8 mouse cellular contexts compared by ENCODE assay signal in genomic region chr2:37442611-37443591, GRCm38 (mm10). TPM values are rescaled to one million over a fixed set of nuclear protein-coding genes. Genes with fewer than 3 reads are reported as not detected.
DNase-seq lines count a peak whose midpoint lies in the region; ATAC-seq and TF ChIP-seq lines count a peak whose summit lies in the region.

Zbtb26 (minus strand) TSS chr2:37443135.
Zbtb6 (minus strand) TSS chr2:37443171.
Rabgap1 (plus strand) TSS chr2:37443279.

- no peak for TF ChIP-seq CTCF in E14TG2a.4 (conservative IDR thresholded peaks at IDR 0.05; ENCODE audit: low read length)
- no peak for TF ChIP-seq CTCF in liver, embryonic 14.5 days (IDR thresholded peaks at IDR 0.05; ENCODE audit: low read depth)

- H3K36me3 ChIP-seq in E14TG2a.4 (ENCODE audit: insufficient read depth, low read length), result peaks cover 33% of the 10 kb centered on the region
- no peaks in the 10 kb centered on the region for H3K36me3 ChIP-seq in forebrain, embryonic 11.5 days (ENCODE audit: control insufficient read depth, insufficient read depth, low read length)
- H3K36me3 ChIP-seq in heart, embryonic 16.5 days (ENCODE audit: control insufficient read depth, insufficient read depth), result no peaks in the 10 kb centered on the region
- no peaks in the 10 kb centered on the region for H3K36me3 ChIP-seq in liver, embryonic 14.5 days (replicated peaks; ENCODE audit: control insufficient read depth, insufficient read depth, low read depth)
- H3K36me3 ChIP-seq in stomach, embryonic 15.5 days, result no peaks in the 10 kb centered on the region

- no peak for TF ChIP-seq EP300 in liver, embryonic 14.5 days (IDR thresholded peaks at IDR 0.05; ENCODE audit: low read depth)

- peak within 1 kb of the TSS; percentile 89 for H3K9ac ChIP-seq in forebrain, embryonic 11.5 days (ENCODE audit: low read length)
- peak within 1 kb of the TSS; percentile 94 for H3K9ac ChIP-seq in heart, embryonic 16.5 days (ENCODE audit: low read length)
- H3K9ac ChIP-seq in liver, embryonic 14.5 days (replicated peaks), result peak within 1 kb of the TSS; percentile 84
- peak within 1 kb of the TSS; percentile 60 for H3K9ac ChIP-seq in stomach, embryonic 15.5 days

- peak within 1 kb of the TSS; percentile 75 for H3K27ac ChIP-seq in forebrain, embryonic 11.5 days (ENCODE audit: low read depth, low read length)
- H3K27ac ChIP-seq in heart, embryonic 16.5 days (ENCODE audit: low read length), result peak within 1 kb of the TSS; percentile 83
- peak within 1 kb of the TSS; percentile 89 for H3K27ac ChIP-seq in liver, embryonic 14.5 days
- peak within 1 kb of the TSS; percentile 88 for H3K27ac ChIP-seq in stomach, embryonic 15.5 days

- H3K4me3 ChIP-seq in E14TG2a.4 (replicated peaks; ENCODE audit: low read length), result peak within 1 kb of the TSS; percentile 95
- peak within 1 kb of the TSS; percentile 81 for H3K4me3 ChIP-seq in forebrain, embryonic 11.5 days (ENCODE audit: low read depth, low read length)
- peak within 1 kb of the TSS; percentile 84 for H3K4me3 ChIP-seq in heart, embryonic 16.5 days (ENCODE audit: low read length)
- peak within 1 kb of the TSS; percentile 86 to 94 for H3K4me3 ChIP-seq in liver, embryonic 14.5 days (ENCODE audit: insufficient read depth in 1 of 2, low read depth in 2 of 2, low read length in 2 of 2)
- peak within 1 kb of the TSS; percentile 89 for H3K4me3 ChIP-seq in stomach, embryonic 15.5 days (replicated peaks)

- under 1% methylated on average over 51 of the region's 51 CpGs for WGBS in forebrain, embryonic 11.5 days
- WGBS in heart, embryonic 16.5 days, result under 1% methylated on average over 51 of the region's 51 CpGs
- WGBS in liver, embryonic 14.5 days (ENCODE audit: insufficient replicate concordance), result under 1% methylated on average over 51 of the region's 51 CpGs
- under 1% methylated on average over 51 of the region's 51 CpGs for WGBS in stomach, embryonic 15.5 days

- peak; percentile 94 for DNase-seq in c-Kit-positive CD71-positive TER-119-negative erythroid progenitor cells, embryonic 14.5 days (ENCODE audit: low read depth)
- DNase-seq in forebrain, embryonic 11.5 days (ENCODE audit: low spot score), result peak; percentile 98
- peak; percentile 97 for DNase-seq in kidney, postnatal 36 days
- DNase-seq in liver, embryonic 14.5 days (ENCODE audit: low read depth in 3 of 3, low spot score in 3 of 3), result peak; percentile 89 to 94 (median 92)
- peak; percentile 96 for DNase-seq in neural tube, embryonic 10.5 days (ENCODE audit: extremely low spot score, low spot score)

- no peaks in the 10 kb centered on the region for H3K9me3 ChIP-seq in E14TG2a.4 (ENCODE audit: low read length)
- no peaks in the 10 kb centered on the region for H3K9me3 ChIP-seq in forebrain, embryonic 11.5 days (ENCODE audit: control insufficient read depth, low read length)
- H3K9me3 ChIP-seq in heart, embryonic 16.5 days (replicated peaks; ENCODE audit: control insufficient read depth, low read length), result no peaks in the 10 kb centered on the region
- H3K9me3 ChIP-seq in liver, embryonic 14.5 days (ENCODE audit: control insufficient read depth, low read length), result no peaks in the 10 kb centered on the region
- H3K9me3 ChIP-seq in stomach, embryonic 15.5 days, result no peaks in the 10 kb centered on the region

- no peaks in the 10 kb centered on the region for H3K27me3 ChIP-seq in E14TG2a.4 (ENCODE audit: insufficient read depth, low read length)
- H3K27me3 ChIP-seq in forebrain, embryonic 11.5 days (ENCODE audit: control insufficient read depth, insufficient read depth, low read length), result no peaks in the 10 kb centered on the region
- no peaks in the 10 kb centered on the region for H3K27me3 ChIP-seq in heart, embryonic 16.5 days (ENCODE audit: control insufficient read depth, insufficient read depth, low read length)
- H3K27me3 ChIP-seq in liver, embryonic 14.5 days (ENCODE audit: control insufficient read depth, insufficient read depth, low read length), result no peaks in the 10 kb centered on the region
- H3K27me3 ChIP-seq in stomach, embryonic 15.5 days (replicated peaks), result no peaks in the 10 kb centered on the region

- ATAC-seq in forebrain, embryonic 11.5 days (replicated peaks; ENCODE audit: low FRiP score), result peak; percentile 99
- peak; percentile 99 for ATAC-seq in heart, embryonic 16.5 days (replicated peaks; ENCODE audit: extremely low read depth, insufficient read depth, low FRiP score)
- ATAC-seq in liver, embryonic 14.5 days (ENCODE audit: insufficient read depth), result peak; percentile 98
- ATAC-seq in stomach, embryonic 15.5 days (ENCODE audit: insufficient read depth, low FRiP score, low read depth), result peak; percentile 99

- H3K4me1 ChIP-seq in E14TG2a.4 (replicated peaks; ENCODE audit: low read depth, low read length), result peaks cover 33% of the 10 kb centered on the region
- no peaks in the 10 kb centered on the region; the same call in 1 of the 2 replicates for H3K4me1 ChIP-seq in forebrain, embryonic 11.5 days (replicated peaks; ENCODE audit: control insufficient read depth, insufficient read depth, low read length)
- peaks cover 14% of the 10 kb centered on the region for H3K4me1 ChIP-seq in heart, embryonic 16.5 days (ENCODE audit: control insufficient read depth, insufficient read depth, low read length)
- H3K4me1 ChIP-seq in liver, embryonic 14.5 days (replicated peaks; ENCODE audit: control insufficient read depth in 2 of 2, insufficient read depth in 2 of 2, low read length in 1 of 2), result peaks cover 6 to 19% of the 10 kb centered on the region in 2 experiments
- no peaks in the 10 kb centered on the region for H3K4me1 ChIP-seq in stomach, embryonic 15.5 days

- H3K4me2 ChIP-seq in forebrain, embryonic 11.5 days (ENCODE audit: low read depth, low read length, severe bottlenecking), result peak within 1 kb of the TSS; percentile 73
- peak within 1 kb of the TSS; percentile 89 for H3K4me2 ChIP-seq in heart, embryonic 16.5 days (ENCODE audit: low read depth, low read length)
- H3K4me2 ChIP-seq in liver, embryonic 14.5 days (ENCODE audit: low read depth), result peak within 1 kb of the TSS; percentile 89
- peak within 1 kb of the TSS; percentile 63 for H3K4me2 ChIP-seq in stomach, embryonic 15.5 days

RNA-seq across cellular contexts. Expression of gene Zbtb26, which starts in this region (rescaled TPM):
- 13.3 and 15.4 TPM in 2 replicates for polyA plus RNA-seq in forebrain, embryonic 11.5 days (2014; fragmentation: Nextera tagmentation; extraction: Ambion mirVana)
- polyA plus RNA-seq in heart, embryonic 16.5 days (2015; fragmentation: Nextera tagmentation; extraction: Ambion mirVana), result 4.5 and 4.6 TPM in 2 replicates
- 1.5 and 1.9 TPM in 2 replicates for polyA plus RNA-seq in liver, embryonic 14.5 days (2012; rRNA removed)
- 1.3 TPM in 2 replicates for polyA plus RNA-seq in liver, embryonic 14.5 days (2014; fragmentation: Nextera tagmentation; extraction: Ambion mirVana)
- 5.9 and 6.3 TPM in 2 replicates for polyA plus RNA-seq in stomach, embryonic 15.5 days (2015; fragmentation: Nextera tagmentation; extraction: Ambion mirVana)

RNA-seq across cellular contexts. Expression of gene Zbtb6, which starts in this region (rescaled TPM):
- 8.0 and 8.5 TPM in 2 replicates for polyA plus RNA-seq in forebrain, embryonic 11.5 days (2014; fragmentation: Nextera tagmentation; extraction: Ambion mirVana)
- 3.7 and 4.4 TPM in 2 replicates for polyA plus RNA-seq in heart, embryonic 16.5 days (2015; fragmentation: Nextera tagmentation; extraction: Ambion mirVana)
- 3.0 and 3.6 TPM in 2 replicates for polyA plus RNA-seq in liver, embryonic 14.5 days (2012; rRNA removed)
- 1.3 TPM in 2 replicates for polyA plus RNA-seq in liver, embryonic 14.5 days (2014; fragmentation: Nextera tagmentation; extraction: Ambion mirVana)
- 6.4 and 6.5 TPM in 2 replicates for polyA plus RNA-seq in stomach, embryonic 15.5 days (2015; fragmentation: Nextera tagmentation; extraction: Ambion mirVana)

RNA-seq across cellular contexts. Expression of gene Rabgap1, which starts in this region (rescaled TPM):
- polyA plus RNA-seq in forebrain, embryonic 11.5 days (2014; fragmentation: Nextera tagmentation; extraction: Ambion mirVana), result 49.4 and 57.5 TPM in 2 replicates
- polyA plus RNA-seq in heart, embryonic 16.5 days (2015; fragmentation: Nextera tagmentation; extraction: Ambion mirVana), result 25.6 and 27.9 TPM in 2 replicates
- polyA plus RNA-seq in liver, embryonic 14.5 days (2012; rRNA removed), result 3.5 and 5.0 TPM in 2 replicates
- 6.8 and 7.6 TPM in 2 replicates for polyA plus RNA-seq in liver, embryonic 14.5 days (2014; fragmentation: Nextera tagmentation; extraction: Ambion mirVana)
- 38.0 and 39.3 TPM in 2 replicates for polyA plus RNA-seq in stomach, embryonic 15.5 days (2015; fragmentation: Nextera tagmentation; extraction: Ambion mirVana)

Comparison
In these comparisons a context has a peak if more than half of its experiments do, and no peak if none do; other contexts are left out.
1. Peak in every context shown above with its lines: DNase-seq, ATAC-seq, H3K4me3 ChIP-seq and H3K27ac ChIP-seq.